Mouse (Mus musculus): ENCODE measurements at regions not wholly inside any gene's neighbourhood (a gene's known extent, or its start where the extent isn't known, plus 50 kb on each side); places are given as distances from the start of the nearest gene placed in this dataset.

- Histone ChIP-seq H3K4me2 (replicated peaks) (no peak overlapping the region), H3K36me3 (no peaks in the 10 kb centered on the region), H3K27ac (no peak overlapping the region), H3K27me3 (replicated peaks) (no peaks in the 10 kb centered on the region), H3K9me3 (no peaks in the 10 kb centered on the region), H3K9ac (no peak overlapping the region), H3K4me1 (replicated peaks) (no peaks in the 10 kb centered on the region), H3K4me3 (replicated peaks) (no peak overlapping the region)
- 77% methylated on average over 4 of the region's 4 CpGs for WGBS
- no peak for ATAC-seq
These were observed 352.2 kb upstream of the Igbp1b start for GRCm38 (mm10) chr6:139010501-139010900.

Data from intestine, embryonic 15.5 days (tissue).